Mouse (Mus musculus): ENCODE measurements around the gene Fn3krp.

DNA sequence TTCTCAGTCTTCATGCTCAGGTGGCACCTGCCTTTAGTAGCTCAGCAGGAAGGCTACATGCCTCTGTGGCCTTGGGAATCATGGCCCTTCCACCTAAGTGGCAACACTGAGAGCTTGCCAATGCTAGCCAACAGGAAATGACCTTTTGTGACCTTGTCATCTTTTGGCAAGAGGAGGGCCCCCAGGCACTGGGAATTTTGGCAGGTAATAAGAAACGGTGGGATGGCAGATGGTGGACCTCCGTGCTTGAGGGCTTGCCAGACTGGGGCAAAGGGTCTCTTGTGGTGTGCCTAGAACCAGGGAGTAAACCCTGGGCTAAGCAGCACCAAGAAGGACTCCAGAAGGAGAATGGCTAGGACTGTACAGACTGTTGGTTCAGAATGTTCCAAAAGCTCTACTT lies 20.9 kb downstream of the Fn3krp start:
- TF ChIP-seq POLR2A (IDR thresholded peaks at IDR 0.05; ENCODE audit: extremely low read depth, insufficient read depth, low read length) = no peak
- TF ChIP-seq CTCF (IDR thresholded peaks at IDR 0.05; ENCODE audit: extremely low read depth, insufficient read depth, low read length) = no peak

Data from cortical plate, adult 2 months (tissue).